Mouse (Mus musculus): ENCODE results near the gene Cdipt.

GRCm38 (mm10) chr7:126955125-126955524 is 20.6 kb upstream of the Cdipt start:
- no peak for TF ChIP-seq POLR2A (IDR thresholded peaks at IDR 0.05; ENCODE audit: insufficient read depth, low read depth, low read length)
- no peak for TF ChIP-seq CTCF (IDR thresholded peaks at IDR 0.05)
- TF ChIP-seq EP300 (IDR thresholded peaks at IDR 0.05; ENCODE audit: insufficient read depth, low read depth, low read length), result no peak

Data from heart, adult 2 months (tissue).